16 mouse cellular contexts compared by ENCODE assay signal in genomic region chr6:85276571-85276970, GRCm38 (mm10). TPM values are rescaled to one million over a fixed set of nuclear protein-coding genes. Genes with fewer than 3 reads are reported as not detected.
A peak's percentile ranks its signal among the peaks of the same experiment; 100 is the strongest.
DNase-seq lines count a peak whose midpoint lies in the region; TF ChIP-seq lines count a peak whose summit lies in the region.
"Had no signal": no experiment of that assay in that cellular context is flagged by ENCODE, and none has a peak within 500 bp of the region (broad histone marks: within the 10 kb centered on the region; RNA-seq: fewer than 3 reads in every experiment).

No protein-coding gene starts in this region.

- peak in 1 of 2 experiments; percentile 46 for DNase-seq in layer of hippocampus, adult 2 months (ENCODE audit: low spot score in 2 of 2)
- no peak for DNase-seq in layer of hippocampus, adult 9-10 months (ENCODE audit: low spot score)
- peak; percentile 74 to 75 for DNase-seq in frontal cortex, postnatal 36 days (ENCODE audit: low spot score in 2 of 2)
- peak; percentile 59 to 81 for DNase-seq in left cerebral cortex, adult 9 months (ENCODE audit: low spot score in 2 of 2)
- peak; percentile 72 for DNase-seq in right cerebral cortex, postnatal 25 days
- no peak for DNase-seq in urinary bladder, postnatal 10 days (ENCODE audit: low spot score)
- DNase-seq in lung, postnatal 4 days: no peak
- DNase-seq: adrenal gland, postnatal 36 days; cerebellum, adult 8-10 months; kidney, postnatal 10 days; lung, postnatal 10 days; thymus, adult 18-20 months had no signal

- no peak for TF ChIP-seq CTCF in layer of hippocampus, adult 2 months (conservative IDR thresholded peaks at IDR 0.05)

- H3K4me3 ChIP-seq in layer of hippocampus, adult 2 months: no peak overlapping the region
- H3K4me3 ChIP-seq: embryonic facial prominence, embryonic 13.5 days; hindbrain, embryonic 12.5 days; limb, embryonic 15.5 days; megakaryocyte, embryonic 14.5 days had no signal

- H3K27ac ChIP-seq in layer of hippocampus, adult 2 months: peak overlapping the region; percentile 84
- H3K27ac ChIP-seq: embryonic facial prominence, embryonic 13.5 days; hindbrain, embryonic 12.5 days; limb, embryonic 15.5 days had no signal

RNA-seq across cellular contexts. Expression of gene Sfxn5, which starts 56.7 kb away (rescaled TPM):
- total RNA-seq in layer of hippocampus, adult 2 months (2021): 100 to 1,000 TPM; 167 to 175 TPM

Comparison
In these comparisons a context has a peak if more than half of its experiments do, and no peak if none do; other contexts are left out.
1. DNase-seq: peak in frontal cortex, postnatal 36 days (2 of 2), left cerebral cortex, adult 9 months (2 of 2) and right cerebral cortex, postnatal 25 days (single experiment); none in layer of hippocampus, adult 9-10 months (single experiment), urinary bladder, postnatal 10 days (single experiment) and lung, postnatal 4 days (0 of 2).